Mouse (Mus musculus) CH12.LX (cell line): Measurements from ENCODE around the gene Nod2. TPM values are rescaled to one million over a fixed set of nuclear protein-coding genes. Genes with fewer than 3 reads are reported as not detected.
A peak's percentile ranks its signal among the peaks of the same experiment; 100 is the strongest.
"Not testable (repeated sequence)": the region's sequence is repeated elsewhere in the genome, so short reads cannot be mapped to it uniquely, and the experiment has no call there.

ENCODE experiments used
- DNase-seq: peaks from one replicate; pipeline ENCODE4 v3.0.0-alpha.2; 2013; ENCODE audit errors: extremely low read depth
- H3K27ac ChIP-seq: 2 replicates; pipeline ENCODE4 v1.5.1; 2012; ENCODE audit warnings: low read depth, mild to moderate bottlenecking, control low read depth, moderate library complexity; ENCODE audit not compliant: insufficient read depth
- H3K27me3 ChIP-seq: replicated peaks from 2 replicates; pipeline ENCODE3; 2012; ENCODE audit warnings: inconsistent platforms
- H3K36me3 ChIP-seq, 2 experiments: replicated peaks in 1 of 2; 2 replicates each; pipeline versions ENCODE3 to v1.6.1; 2012; ENCODE audit warnings: inconsistent platforms in 1 of 2, low read length in 1 of 2, mild to moderate bottlenecking in 1 of 2, mixed read lengths in 1 of 2, moderate library complexity in 1 of 2; ENCODE audit not compliant: control insufficient read depth in 1 of 2, insufficient read depth in 1 of 2
- H3K4me1 ChIP-seq, 2 experiments: 2 replicates each; pipeline ENCODE4 v1.6.1; 2012; ENCODE audit warnings: inconsistent platforms in 1 of 2, moderate library complexity in 1 of 2; ENCODE audit not compliant: insufficient read depth in 2 of 2, control insufficient read depth in 1 of 2
- H3K4me2 ChIP-seq: 2 replicates; pipeline ENCODE4 v1.6.1; 2012; ENCODE audit warnings: low read depth, mild to moderate bottlenecking, control low read depth; ENCODE audit not compliant: poor library complexity, insufficient read depth, severe bottlenecking
- H3K4me3 ChIP-seq, 3 experiments: fragments of 150-350 bp in 1 of 3; sonication (generic) in 1 of 3; replicated peaks in 1 of 3; 2 replicates each; pipeline versions ENCODE3 to v1.5.1; 2011 to 2012; ENCODE audit warnings: low read depth in 2 of 3, low read length in 2 of 3, mild to moderate bottlenecking in 2 of 3, moderate library complexity in 2 of 3, control low read depth in 1 of 3, improper control_type of control experiment in 1 of 3, inconsistent platforms in 1 of 3, mixed read lengths in 1 of 3; ENCODE audit not compliant: poor library complexity in 1 of 3
- H3K79me2 ChIP-seq: replicated peaks from 2 replicates; pipeline ENCODE4 v1.6.1; 2012; ENCODE audit warnings: mild to moderate bottlenecking, moderate library complexity; ENCODE audit not compliant: control insufficient read depth, poor library complexity, insufficient read depth, severe bottlenecking; ENCODE audit errors: extremely low read depth
- H3K9ac ChIP-seq: 2 replicates; pipeline ENCODE4 v1.6.1; 2012; ENCODE audit warnings: low read depth, mild to moderate bottlenecking, control low read depth, moderate library complexity; ENCODE audit not compliant: insufficient read depth
- H3K9me3 ChIP-seq: replicated peaks from 2 replicates; pipeline ENCODE3; 2012; ENCODE audit warnings: low read length, inconsistent platforms, mixed read lengths
- BHLHE40 ChIP-seq: IDR thresholded peaks from 2 replicates; pipeline ENCODE4 v1.6.1; 2011; ENCODE audit warnings: mild to moderate bottlenecking, low read depth, low read length, improper control_type of control experiment
- ELF1 ChIP-seq: IDR thresholded peaks from 2 replicates; pipeline ENCODE4 v1.6.1; 2014; ENCODE audit warnings: low read depth, mild to moderate bottlenecking, inconsistent platforms, low read length, improper control_type of control experiment
- ETS1 ChIP-seq: conservative IDR thresholded peaks from 2 replicates; pipeline ENCODE4 v1.6.1; 2012; ENCODE audit warnings: low read depth, mild to moderate bottlenecking, inconsistent platforms, low read length, improper control_type of control experiment, moderate library complexity
- IRF4 ChIP-seq: IDR thresholded peaks from 2 replicates; pipeline ENCODE4 v1.6.1; 2014; ENCODE audit warnings: low read depth, mild to moderate bottlenecking, inconsistent platforms, low read length, improper control_type of control experiment
- JUN ChIP-seq: IDR thresholded peaks from 2 replicates; pipeline ENCODE4 v1.6.1; 2011; ENCODE audit warnings: low read depth, mild to moderate bottlenecking, low read length, improper control_type of control experiment, moderate library complexity; ENCODE audit not compliant: insufficient read depth
- MAX ChIP-seq: IDR thresholded peaks from 2 replicates; pipeline ENCODE4 v1.6.1; 2011; ENCODE audit warnings: low read length, improper control_type of control experiment
- MXI1 ChIP-seq: IDR thresholded peaks from 2 replicates; pipeline ENCODE4 v1.6.1; 2011; ENCODE audit warnings: mild to moderate bottlenecking, low read depth, low read length, improper control_type of control experiment
- MYC ChIP-seq: IDR thresholded peaks from 2 replicates; pipeline ENCODE4 v1.6.1; 2011; ENCODE audit warnings: low read depth, mild to moderate bottlenecking, improper control_type of control experiment, low read length
- NRF1 ChIP-seq: IDR thresholded peaks from 2 replicates; pipeline ENCODE4 v1.6.1; 2014; ENCODE audit warnings: low read depth, mild to moderate bottlenecking, inconsistent platforms, low read length, improper control_type of control experiment, moderate library complexity
- POLR2AphosphoS2 ChIP-seq: IDR thresholded peaks from 2 replicates; pipeline ENCODE4 v1.6.1; 2011; ENCODE audit warnings: low read depth, low read length, improper control_type of control experiment
- SIN3A ChIP-seq: IDR thresholded peaks from 2 replicates; pipeline ENCODE4 v1.6.1; 2012; ENCODE audit warnings: low read length, improper control_type of control experiment, inconsistent platforms
- TBP ChIP-seq: conservative IDR thresholded peaks from 2 replicates; pipeline ENCODE4 v1.6.1; 2011; ENCODE audit warnings: low read depth, low read length, improper control_type of control experiment
- TCF12 ChIP-seq: IDR thresholded peaks from 2 replicates; pipeline ENCODE4 v1.6.1; 2014; ENCODE audit warnings: low read depth, mild to moderate bottlenecking, inconsistent platforms, low read length, improper control_type of control experiment
- dilution Hi-C: fragments of 300-500 bp; cut with MboI; formaldehyde crosslinking; loops from 2 replicates; pipeline ENCODE4 v1.14.3; 2020; ENCODE audit warnings: low sequenced_read_pairs; ENCODE audit not compliant: extremely low pct_unique_long_range_greater_than_20kb, extremely low pct_ligation_motif_present
- in situ Hi-C: fragments of 300-500 bp; cut with MboI; formaldehyde crosslinking; loops from 3 replicates; pipeline ENCODE4 v1.14.3; 2019; ENCODE audit warnings: low sequenced_read_pairs, low pct_ligation_motif_present, low pct_unique_long_range_greater_than_20kb, mixed read lengths
- polyA plus RNA-seq: library from polyadenylated mRNA; unstranded; fragments of >175 nt; gene quantifications from 2 replicates; pipeline ENCODE4 v1.2.1, GENCODE M21; 2012; ENCODE audit warnings: low read depth; ENCODE audit not compliant: insufficient read length
- total RNA-seq, 2 experiments: library from RNA; depleted of rRNA; stranded (reverse); fragments of 300-350 nt in 1 of 2; fragments of >200 nt in 1 of 2; gene quantifications; 2 replicates each; pipeline ENCODE4 v1.2.3; 2012 to 2014

Gene Nod2
- total and polyA plus RNA-seq, 3 experiments = 4.3 to 10.9 (median 7.5) TPM

DNA sequence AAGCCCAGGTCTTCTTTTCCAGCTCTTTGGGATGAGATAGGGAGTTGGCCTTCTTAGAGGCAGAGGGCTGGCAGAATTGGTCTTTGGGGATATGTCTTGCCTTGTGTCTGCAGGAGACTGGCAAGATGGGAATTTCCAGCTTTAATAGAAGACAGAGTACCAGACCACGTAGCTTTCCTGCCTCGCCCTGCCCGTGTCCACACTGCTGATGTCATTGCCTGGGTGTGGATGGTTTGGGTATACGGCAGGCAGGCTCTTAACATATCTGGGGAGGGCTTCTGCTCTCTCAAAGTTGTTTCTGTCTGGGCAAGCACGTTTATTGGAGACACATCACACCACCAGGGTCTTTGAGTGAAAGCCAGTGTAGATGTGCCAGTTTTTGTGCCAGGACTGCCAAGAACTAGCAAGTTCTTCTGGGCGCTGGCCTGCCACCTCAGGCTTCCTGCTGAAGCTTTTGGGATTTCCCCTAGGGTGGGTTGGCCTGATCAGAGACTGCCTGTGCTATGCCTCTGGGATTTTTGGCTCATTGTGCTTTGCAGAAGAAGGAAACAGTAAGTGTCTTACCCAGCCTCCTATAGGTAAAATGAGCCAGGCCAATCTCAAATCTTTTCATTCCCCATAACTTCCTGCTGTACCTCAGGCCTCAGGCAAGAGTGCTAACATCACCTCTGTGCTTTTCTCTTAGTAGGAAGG is 3.0 kb downstream of the Nod2 start:
- dilution Hi-C loops = no loop called here

DNA sequence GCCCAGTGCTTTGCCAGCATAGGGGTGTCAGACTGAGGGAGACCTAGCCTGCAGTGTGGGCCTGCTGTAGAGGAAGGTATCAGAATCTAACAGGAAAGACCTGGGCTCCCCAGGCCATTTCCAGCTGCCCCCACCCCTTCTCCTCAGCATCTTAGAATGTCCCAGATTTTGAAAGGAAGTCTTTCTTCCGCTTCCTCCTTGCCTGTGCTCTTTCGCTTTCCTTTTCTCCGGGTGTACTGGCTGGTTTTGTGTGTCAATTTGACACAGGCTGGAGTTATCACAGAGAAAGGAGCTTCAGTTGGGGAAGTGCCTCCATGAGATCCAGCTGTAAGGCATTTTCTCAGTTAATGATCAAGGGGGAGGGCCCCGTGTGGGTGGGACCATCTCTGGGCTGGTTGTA is 4.0 kb downstream of the Nod2 start:
- H3K9me3 ChIP-seq, DNase-seq, dilution Hi-C loops, in situ Hi-C loops, H3K27me3 ChIP-seq: not testable (repeated sequence)
- peaks cover 54% of the 10 kb centered on the region for H3K79me2 ChIP-seq
- peak; percentile 40; the same call in 1 of the 2 replicates for TF ChIP-seq ETS1
- 0 out of 2 replicates have a peak, but pooled peaks have one; percentile 33 for TF ChIP-seq ELF1
- H3K36me3 ChIP-seq = peaks cover 17 to 43% of the 10 kb centered on the region in 2 experiments
- H3K9ac ChIP-seq = peak overlapping the region; percentile 62
- H3K4me3 ChIP-seq = peak overlapping the region; percentile 38 to 47 (median 42)
- H3K27ac ChIP-seq = peak overlapping the region; percentile 94
- peaks cover 28 to 75% of the 10 kb centered on the region in 2 experiments for H3K4me1 ChIP-seq
- peak overlapping the region; percentile 86 for H3K4me2 ChIP-seq

More for the DNA sequence above, 3.0 kb downstream of the Nod2 start:
- Histone ChIP-seq H3K9ac (peak overlapping the region; percentile 62), H3K79me2 (peaks cover 54% of the 10 kb centered on the region), H3K27ac (peak overlapping the region; percentile 94), H3K27me3 (no peaks in the 10 kb centered on the region), H3K36me3 (peaks cover 14 to 33% of the 10 kb centered on the region in 2 experiments), H3K4me3 (peak overlapping the region; percentile 55 to 78 (median 65)), H3K4me2 (peak overlapping the region; percentile 86), H3K9me3 (no peaks in the 10 kb centered on the region), H3K4me1 (peaks cover 31 to 84% of the 10 kb centered on the region in 2 experiments)
- TF ChIP-seq BHLHE40 = peak; percentile 47
- 0 out of 2 replicates have a peak, but pooled peaks have one; percentile 29 for TF ChIP-seq MAX
- TF ChIP-seq ELF1 = 0 out of 2 replicates have a peak, but pooled peaks have one; percentile 22
- 0 out of 2 replicates have a peak, but pooled peaks have one; percentile 3 for TF ChIP-seq NRF1
- peak; percentile 47 for TF ChIP-seq SIN3A
- TF ChIP-seq ETS1 = peak; percentile 37; the same call in 1 of the 2 replicates
- TF ChIP-seq JUN = no peak
- TF ChIP-seq TBP = peak; percentile 53; the same call in 1 of the 2 replicates
- TF ChIP-seq POLR2AphosphoS2 = no peak
- peak; percentile 24; the same call in 1 of the 2 replicates for TF ChIP-seq TCF12
- 0 out of 2 replicates have a peak, but pooled peaks have one; percentile 7 for TF ChIP-seq MYC
- no peak; the same call in 1 of the 2 replicates for TF ChIP-seq MXI1
- TF ChIP-seq IRF4 = peak; percentile 29; the same call in 1 of the 2 replicates
- DNase-seq = peak; percentile 72
- in situ Hi-C loops = no loop called here
